Mouse (Mus musculus): ENCODE results near the gene Rgs10. TPM values are rescaled to one million over a fixed set of nuclear protein-coding genes. Genes with fewer than 3 reads are reported as not detected.
A peak's percentile ranks its signal among the peaks of the same experiment; 100 is the strongest.
"Not testable (repeated sequence)": the region's sequence is repeated elsewhere in the genome, so short reads cannot be mapped to it uniquely, and the experiment has no call there.

The Rgs10 gene
- polyA plus RNA-seq, 1 experiment from 2014 or later: 5.9 TPM

- no peak overlapping the region for H3K4me3 ChIP-seq
- peaks cover 7% of the 10 kb centered on the region for H3K9me3 ChIP-seq
- H3K27ac ChIP-seq: no peak overlapping the region
- no peaks in the 10 kb centered on the region for H3K27me3 ChIP-seq (ENCODE audit: poor library complexity, severe bottlenecking)
- DNase-seq (ENCODE audit: extremely low spot score, low spot score): no peak
- 82% methylated on average over 6 of the region's 6 CpGs for WGBS
- H3K4me1 ChIP-seq: peaks cover 5% of the 10 kb centered on the region; the same call in 1 of the 2 replicates
- no peaks in the 10 kb centered on the region for H3K36me3 ChIP-seq (replicated peaks)
Observed at GRCm38 (mm10) chr7:128345691-128346090, 72.9 kb downstream of the Rgs10 start.

- no peaks in the 10 kb centered on the region for H3K36me3 ChIP-seq (replicated peaks)
Observed at GRCm38 (mm10) chr7:128344928-128345653, 73.5 kb downstream of the Rgs10 start.

GRCm38 (mm10) chr7:128344488-128344887 lies 74.1 kb downstream of the Rgs10 start:
- DNase-seq (ENCODE audit: extremely low spot score, low spot score): no peak
- H3K27me3 ChIP-seq (ENCODE audit: poor library complexity, severe bottlenecking): no peaks in the 10 kb centered on the region
- H3K4me3 ChIP-seq: no peak overlapping the region
- 84% methylated on average over 7 of the region's 7 CpGs for WGBS
- peaks cover 7% of the 10 kb centered on the region for H3K9me3 ChIP-seq
- H3K36me3 ChIP-seq (replicated peaks): no peaks in the 10 kb centered on the region
- peaks cover 5% of the 10 kb centered on the region; the same call in 1 of the 2 replicates for H3K4me1 ChIP-seq
- H3K27ac ChIP-seq: no peak overlapping the region

More at GRCm38 (mm10) chr7:128344928-128345653, 73.5 kb downstream of the Rgs10 start:
- Histone ChIP-seq H3K4me1 (peaks cover 5% of the 10 kb centered on the region; the same call in 1 of the 2 replicates), H3K9me3 (peaks cover 7% of the 10 kb centered on the region), H3K27me3 (ENCODE audit: poor library complexity, severe bottlenecking) (no peaks in the 10 kb centered on the region), H3K4me3 (no peak overlapping the region), H3K27ac (no peak overlapping the region)
- DNase-seq (ENCODE audit: extremely low spot score, low spot score): peak; percentile 70
- 72% methylated on average over 6 of the region's 6 CpGs for WGBS

- not testable (repeated sequence) for DNase-seq (ENCODE audit: extremely low spot score, low spot score); H3K27ac ChIP-seq; H3K4me3 ChIP-seq; H3K36me3 ChIP-seq (replicated peaks); H3K9me3 ChIP-seq; H3K27me3 ChIP-seq (ENCODE audit: poor library complexity, severe bottlenecking); H3K4me1 ChIP-seq
- WGBS: 94% methylated on average over 9 of the region's 10 CpGs
Observed at GRCm38 (mm10) chr7:128342691-128343090, 75.9 kb downstream of the Rgs10 start.

GRCm38 (mm10) chr7:128340321-128340720 lies 78.2 kb downstream of the Rgs10 start:
- WGBS: 86% methylated on average over 9 of the region's 9 CpGs
- not testable (repeated sequence) for H3K4me3 ChIP-seq; H3K27me3 ChIP-seq (ENCODE audit: poor library complexity, severe bottlenecking); H3K36me3 ChIP-seq (replicated peaks); DNase-seq (ENCODE audit: extremely low spot score, low spot score); H3K27ac ChIP-seq; H3K4me1 ChIP-seq
- H3K9me3 ChIP-seq: peaks cover 10% of the 10 kb centered on the region

- WGBS: 63% methylated on average over 1 of the region's 1 CpGs
- DNase-seq (ENCODE audit: extremely low spot score, low spot score): no peak
- no peaks in the 10 kb centered on the region for H3K27me3 ChIP-seq (ENCODE audit: poor library complexity, severe bottlenecking)
- no peak overlapping the region for H3K4me3 ChIP-seq
- H3K27ac ChIP-seq: no peak overlapping the region
- H3K36me3 ChIP-seq (replicated peaks): no peaks in the 10 kb centered on the region
- peaks cover 3% of the 10 kb centered on the region; the same call in 1 of the 2 replicates for H3K9me3 ChIP-seq
- H3K4me1 ChIP-seq: peaks cover 6% of the 10 kb centered on the region; the same call in 1 of the 2 replicates
Observed at GRCm38 (mm10) chr7:128332896-128333295, 85.7 kb downstream of the Rgs10 start.

- H3K36me3 ChIP-seq (replicated peaks): no peaks in the 10 kb centered on the region
- DNase-seq (ENCODE audit: extremely low spot score, low spot score): no peak
- H3K27me3 ChIP-seq (ENCODE audit: poor library complexity, severe bottlenecking): no peaks in the 10 kb centered on the region
- WGBS: 66% methylated on average over 9 of the region's 9 CpGs
- H3K9me3 ChIP-seq: no peaks in the 10 kb centered on the region
- H3K27ac ChIP-seq: no peak overlapping the region
- no peak overlapping the region for H3K4me3 ChIP-seq
- peaks cover 6% of the 10 kb centered on the region; the same call in 1 of the 2 replicates for H3K4me1 ChIP-seq
Observed at GRCm38 (mm10) chr7:128330981-128331380, 87.6 kb downstream of the Rgs10 start.

- Histone ChIP-seq H3K4me3 (no peak overlapping the region), H3K36me3 (replicated peaks) (no peaks in the 10 kb centered on the region), H3K27ac (no peak overlapping the region), H3K9me3 (no peaks in the 10 kb centered on the region), H3K4me1 (peaks cover 4% of the 10 kb centered on the region; the same call in 1 of the 2 replicates), H3K27me3 (ENCODE audit: poor library complexity, severe bottlenecking) (no peaks in the 10 kb centered on the region)
- no peak for DNase-seq (ENCODE audit: extremely low spot score, low spot score)
- WGBS: 86% methylated on average over 1 of the region's 1 CpGs
Observed at GRCm38 (mm10) chr7:128324977-128325376, 93.6 kb downstream of the Rgs10 start.

Other genes starting within 250 kb of the Rgs10 start
- gene Cox6a2, start 212.4 kb downstream of the Rgs10 start, polyA plus RNA-seq (2016; fragmentation: Nextera tagmentation; extraction: Ambion mirVana): not detected in 2 replicates
- gene Armc5, start 181.4 kb downstream of the Rgs10 start, polyA plus RNA-seq (2016; fragmentation: Nextera tagmentation; extraction: Ambion mirVana): 15.3 and 15.4 TPM in 2 replicates
- gene 9130023H24Rik, start 180.7 kb downstream of the Rgs10 start, polyA plus RNA-seq (2016; fragmentation: Nextera tagmentation; extraction: Ambion mirVana): 10.0 and 10.7 TPM in 2 replicates
- 22.5 and 23.3 TPM in 2 replicates for gene Tgfb1i1, start 171.9 kb downstream of the Rgs10 start, polyA plus RNA-seq (2016; fragmentation: Nextera tagmentation; extraction: Ambion mirVana)
- 0.28 TPM in 1 of 2 replicates, not detected in the other for gene Slc5a2, start 153.1 kb downstream of the Rgs10 start, polyA plus RNA-seq (2016; fragmentation: Nextera tagmentation; extraction: Ambion mirVana)
- 22.0 and 26.2 TPM in 2 replicates for gene BC017158, start 120.6 kb downstream of the Rgs10 start, polyA plus RNA-seq (2016; fragmentation: Nextera tagmentation; extraction: Ambion mirVana)
- gene Tial1, start 43.0 kb upstream of the Rgs10 start, polyA plus RNA-seq (2016; fragmentation: Nextera tagmentation; extraction: Ambion mirVana): 27.1 and 27.8 TPM in 2 replicates
- gene Bag3, start 104.9 kb upstream of the Rgs10 start, polyA plus RNA-seq (2016; fragmentation: Nextera tagmentation; extraction: Ambion mirVana): 6.2 and 8.1 TPM in 2 replicates
- 40.3 and 46.3 TPM in 2 replicates for gene Inpp5f, start 192.6 kb upstream of the Rgs10 start, polyA plus RNA-seq (2016; fragmentation: Nextera tagmentation; extraction: Ambion mirVana)

Data from forebrain, embryonic 10.5 days (tissue).